Mouse (Mus musculus): ENCODE data around the gene Gng3. TPM values are rescaled to one million over a fixed set of nuclear protein-coding genes. Genes with fewer than 3 reads are reported as not detected.
"Not testable (repeated sequence)": the region's sequence is repeated elsewhere in the genome, so short reads cannot be mapped to it uniquely, and the experiment has no call there.

Gng3 gene
- polyA plus RNA-seq, 2 experiments = 2.2 to 4.2 TPM

DNA sequence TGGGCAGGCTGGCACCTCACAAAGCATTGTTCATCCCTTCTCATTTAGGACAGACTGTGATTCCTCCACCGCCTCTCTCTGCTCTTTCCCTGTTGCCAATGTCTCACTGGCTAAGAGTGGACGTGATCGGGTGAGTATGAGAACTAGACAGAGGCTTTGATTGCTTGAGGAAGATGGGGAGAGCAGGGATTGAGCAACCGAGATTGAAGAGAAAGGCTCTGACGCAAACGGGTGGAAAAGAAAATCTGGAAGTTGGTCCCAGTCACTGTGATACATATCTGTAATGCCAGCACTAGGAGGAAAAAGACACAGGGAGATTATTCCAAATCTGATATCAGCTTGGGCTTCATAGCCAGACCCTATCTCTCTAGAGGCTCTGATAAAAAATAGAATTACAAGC is 4.0 kb upstream of the Gng3 start:
- ATAC-seq (ENCODE audit: low FRiP score, low read depth) (no peak), DNase-seq (ENCODE audit: low spot score) (no peak)
- H3K27me3 ChIP-seq (ENCODE audit: control insufficient read depth, insufficient read depth, low read length) = no peaks in the 10 kb centered on the region
- WGBS = 84% methylated on average over 6 of the region's 6 CpGs
- no peak for TF ChIP-seq POLR2A (IDR thresholded peaks at IDR 0.05; ENCODE audit: borderline replicate concordance, extremely low read depth, insufficient read depth, insufficient read length)
- H3K36me3 ChIP-seq (ENCODE audit: control insufficient read depth, insufficient read depth, low read length) = peaks cover 34% of the 10 kb centered on the region
- H3K4me1 ChIP-seq (ENCODE audit: control insufficient read depth, insufficient read depth, low read length) = peaks cover 25% of the 10 kb centered on the region
- H3K9ac ChIP-seq (ENCODE audit: low read depth, low read length, severe bottlenecking) = no peak overlapping the region
- H3K9me3 ChIP-seq (ENCODE audit: control insufficient read depth, low read length) = no peaks in the 10 kb centered on the region
- no peak overlapping the region for H3K27ac ChIP-seq (replicated peaks; ENCODE audit: low read depth, low read length)
- no peak overlapping the region for H3K4me3 ChIP-seq (replicated peaks; ENCODE audit: low read length)
- H3K4me2 ChIP-seq (replicated peaks; ENCODE audit: low read depth, low read length, severe bottlenecking) = no peak overlapping the region

DNA sequence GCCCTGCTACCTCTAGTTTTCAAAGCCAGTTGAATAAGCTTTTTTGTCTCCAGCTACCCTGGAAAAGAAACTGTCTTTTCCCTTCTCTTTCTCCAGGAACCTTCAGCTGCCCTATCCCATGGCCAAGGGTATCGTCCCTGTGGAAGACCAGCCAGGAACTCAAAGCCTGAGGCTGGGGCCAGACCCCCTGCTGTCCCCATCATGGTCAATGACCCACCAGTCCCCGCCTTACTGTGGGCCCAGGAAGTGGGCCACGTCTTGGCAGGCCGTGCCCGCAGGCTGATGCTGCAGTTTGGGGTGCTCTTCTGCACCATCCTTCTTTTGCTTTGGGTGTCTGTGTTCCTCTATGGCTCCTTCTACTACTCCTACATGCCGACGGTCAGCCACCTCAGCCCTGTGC is 2.0 kb upstream of the Gng3 start:
- no peak overlapping the region for H3K4me3 ChIP-seq (replicated peaks; ENCODE audit: low read length)
- H3K27ac ChIP-seq (replicated peaks; ENCODE audit: low read depth, low read length) = no peak overlapping the region
- no peak overlapping the region for H3K9ac ChIP-seq (ENCODE audit: low read depth, low read length, severe bottlenecking)
- H3K27me3 ChIP-seq (ENCODE audit: control insufficient read depth, insufficient read depth, low read length) = no peaks in the 10 kb centered on the region
- WGBS = 89% methylated on average over 7 of the region's 7 CpGs
- H3K4me1 ChIP-seq (ENCODE audit: control insufficient read depth, insufficient read depth, low read length) = peaks cover 25% of the 10 kb centered on the region
- DNase-seq (ENCODE audit: low spot score) (no peak), ATAC-seq (ENCODE audit: low FRiP score, low read depth) (no peak)
- H3K4me2 ChIP-seq (replicated peaks; ENCODE audit: low read depth, low read length, severe bottlenecking) = peak overlapping the region; percentile 56; the same call in 1 of the 2 replicates
- H3K36me3 ChIP-seq (ENCODE audit: control insufficient read depth, insufficient read depth, low read length) = peaks cover 14% of the 10 kb centered on the region
- H3K9me3 ChIP-seq (ENCODE audit: control insufficient read depth, low read length) = no peaks in the 10 kb centered on the region
- TF ChIP-seq POLR2A (IDR thresholded peaks at IDR 0.05; ENCODE audit: borderline replicate concordance, extremely low read depth, insufficient read depth, insufficient read length) = no peak

DNA sequence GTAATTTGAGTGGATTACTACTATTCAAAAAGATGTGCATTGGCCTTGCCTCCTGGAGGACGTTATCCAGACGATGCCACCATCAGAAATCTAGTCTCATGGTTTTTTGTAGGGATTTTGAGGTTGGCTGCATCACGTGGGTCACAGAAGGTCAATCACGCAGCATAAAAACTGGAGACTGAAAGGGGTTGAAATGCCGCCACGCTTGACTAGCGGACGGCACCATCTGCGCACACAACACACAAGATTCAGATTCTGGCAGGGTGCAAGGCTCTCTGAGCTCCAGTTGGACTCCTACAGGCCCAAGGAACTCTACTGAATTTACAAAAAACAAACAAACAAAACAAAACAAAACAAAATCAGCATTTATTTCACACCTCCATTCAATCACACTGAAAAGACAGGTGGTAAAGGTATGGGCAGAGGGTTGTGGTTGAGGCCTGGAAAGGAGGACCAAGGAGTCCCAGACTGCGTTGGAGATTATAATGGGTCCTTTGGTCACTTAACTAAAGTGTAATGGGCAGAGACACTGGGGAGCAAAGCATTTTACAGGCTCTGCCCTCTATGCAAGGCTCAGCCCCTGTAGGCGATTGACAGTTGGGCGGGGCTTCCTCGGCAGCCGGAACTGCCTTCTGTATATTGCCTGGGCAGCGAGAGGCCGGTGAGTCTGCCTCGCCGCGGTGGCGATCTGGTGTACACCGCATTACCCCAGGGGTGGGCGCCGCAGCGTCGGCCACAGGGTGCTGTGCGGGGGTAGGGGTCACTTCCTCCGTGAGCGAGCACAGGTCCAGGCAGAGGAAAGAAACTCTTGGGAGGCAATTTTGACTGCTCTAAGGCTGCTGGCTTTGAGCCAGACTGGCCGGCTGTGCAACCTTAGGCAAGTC is 1.2 kb upstream of the Gng3 start:
- no peak for TF ChIP-seq POLR2A (IDR thresholded peaks at IDR 0.05; ENCODE audit: borderline replicate concordance, extremely low read depth, insufficient read depth, insufficient read length)
- ATAC-seq (ENCODE audit: low FRiP score, low read depth) = no peak

DNA sequence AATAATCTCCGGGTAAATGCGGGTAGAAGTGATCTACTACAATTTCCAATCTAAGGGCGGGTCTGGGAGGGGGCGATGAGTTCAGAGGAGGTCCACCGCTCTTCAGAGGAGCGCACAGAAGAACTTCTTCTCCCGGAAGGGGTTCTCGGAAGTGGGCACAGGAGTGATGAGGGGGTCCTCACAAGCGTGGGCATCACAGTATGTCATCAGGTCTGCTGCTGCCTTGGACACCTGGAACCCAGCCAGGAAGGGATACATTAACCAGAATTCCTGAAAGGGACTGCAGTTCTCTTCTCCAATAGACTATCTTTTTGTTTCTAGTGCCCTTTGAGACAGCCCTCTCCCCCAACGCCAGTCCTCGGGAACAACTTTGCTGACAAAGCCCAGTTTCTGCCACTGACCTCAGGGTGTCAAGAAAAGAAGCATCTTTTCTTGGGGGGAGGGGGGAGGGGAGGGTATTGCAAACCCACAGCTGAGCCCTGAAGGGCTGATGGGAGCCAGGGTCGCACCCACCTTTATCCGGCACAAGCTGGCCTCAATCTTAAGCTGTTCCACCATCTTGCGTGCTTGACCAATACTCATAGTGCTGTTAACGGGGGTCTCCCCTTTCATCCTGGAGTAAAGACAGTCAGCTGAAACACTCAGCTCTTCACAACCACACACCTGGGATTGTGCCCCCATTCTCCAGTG is 808 bp downstream of the Gng3 start:
- DNase-seq (ENCODE audit: low spot score) (no peak), ATAC-seq (ENCODE audit: low FRiP score, low read depth) (peak; percentile 27; the same call in 1 of the 2 replicates)
- peak overlapping the region; percentile 51 for H3K4me3 ChIP-seq (replicated peaks; ENCODE audit: low read length)
- peak overlapping the region; percentile 97 for H3K27ac ChIP-seq (replicated peaks; ENCODE audit: low read depth, low read length)
- peak overlapping the region; percentile 76 for H3K4me2 ChIP-seq (replicated peaks; ENCODE audit: low read depth, low read length, severe bottlenecking)
- H3K9ac ChIP-seq (ENCODE audit: low read depth, low read length, severe bottlenecking) = peak overlapping the region; percentile 77
- WGBS = 21% methylated on average over 15 of the region's 15 CpGs
- H3K9me3 ChIP-seq (ENCODE audit: control insufficient read depth, low read length) = no peaks in the 10 kb centered on the region
- no peaks in the 10 kb centered on the region for H3K27me3 ChIP-seq (ENCODE audit: control insufficient read depth, insufficient read depth, low read length)
- H3K36me3 ChIP-seq (ENCODE audit: control insufficient read depth, insufficient read depth, low read length) = peaks cover 35% of the 10 kb centered on the region
- no peak for TF ChIP-seq POLR2A (IDR thresholded peaks at IDR 0.05; ENCODE audit: borderline replicate concordance, extremely low read depth, insufficient read depth, insufficient read length)
- H3K4me1 ChIP-seq (ENCODE audit: control insufficient read depth, insufficient read depth, low read length) = peaks cover 25% of the 10 kb centered on the region

More for the DNA sequence above, 1.2 kb upstream of the Gng3 start:
- peaks cover 25% of the 10 kb centered on the region for H3K4me1 ChIP-seq (ENCODE audit: control insufficient read depth, insufficient read depth, low read length)
- H3K36me3 ChIP-seq (ENCODE audit: control insufficient read depth, insufficient read depth, low read length) = peaks cover 19% of the 10 kb centered on the region
- H3K4me2 ChIP-seq (replicated peaks; ENCODE audit: low read depth, low read length, severe bottlenecking) = peak overlapping the region; percentile 56
- H3K4me3 ChIP-seq (replicated peaks; ENCODE audit: low read length) = peak overlapping the region; percentile 39
- no peak overlapping the region for H3K27ac ChIP-seq (replicated peaks; ENCODE audit: low read depth, low read length)
- H3K9ac ChIP-seq (ENCODE audit: low read depth, low read length, severe bottlenecking) = peak overlapping the region; percentile 59
- WGBS = 23% methylated on average over 29 of the region's 29 CpGs
- H3K27me3 ChIP-seq (ENCODE audit: control insufficient read depth, insufficient read depth, low read length) = no peaks in the 10 kb centered on the region
- H3K9me3 ChIP-seq (ENCODE audit: control insufficient read depth, low read length) = no peaks in the 10 kb centered on the region
- DNase-seq (ENCODE audit: low spot score) = no peak

DNA sequence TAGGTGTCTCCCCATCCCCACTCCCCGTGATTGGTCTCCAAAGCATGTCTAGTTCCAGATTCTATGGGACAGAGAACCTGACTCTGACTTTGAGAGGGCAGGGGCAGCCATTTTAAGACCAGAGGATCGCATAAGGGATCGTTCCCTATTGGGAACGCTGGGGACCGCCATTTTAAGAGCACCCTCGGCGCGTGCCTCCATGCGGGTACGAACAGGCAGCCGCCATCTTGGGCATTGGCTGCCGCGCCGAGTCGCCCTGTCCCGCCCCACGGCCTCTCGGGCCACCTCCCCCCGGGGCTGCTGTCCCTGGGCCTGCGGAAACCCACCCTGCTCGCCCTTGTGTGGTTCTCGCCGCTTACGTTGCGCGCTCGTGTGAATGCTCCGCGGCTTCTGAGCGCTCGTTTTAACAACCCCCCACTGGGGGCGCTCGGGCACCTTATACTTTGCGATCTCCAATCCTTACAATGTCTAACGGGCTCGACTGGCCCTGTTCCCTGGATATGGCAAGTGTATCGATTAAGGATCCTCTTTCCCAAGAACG is 1.7 kb downstream of the Gng3 start, which contains the start of gene Bscl2:
Gene Bscl2 (plus strand): TSS at position 217 of the 541 bp plus-strand sequence.
- WGBS = under 1% methylated on average over 31 of the region's 38 CpGs
- Histone ChIP-seq H3K9ac (ENCODE audit: low read depth, low read length, severe bottlenecking) (peak within 1 kb of the TSS; percentile 77), H3K36me3 (ENCODE audit: control insufficient read depth, insufficient read depth, low read length) (peaks cover 35% of the 10 kb centered on the region), H3K4me2 (replicated peaks; ENCODE audit: low read depth, low read length, severe bottlenecking) (peak within 1 kb of the TSS; percentile 76), H3K4me1 (ENCODE audit: control insufficient read depth, insufficient read depth, low read length) (peaks cover 25% of the 10 kb centered on the region), H3K27me3 (ENCODE audit: control insufficient read depth, insufficient read depth, low read length) (no peaks in the 10 kb centered on the region), H3K9me3 (ENCODE audit: control insufficient read depth, low read length) (no peaks in the 10 kb centered on the region), H3K27ac (replicated peaks; ENCODE audit: low read depth, low read length) (peak within 1 kb of the TSS; percentile 97), H3K4me3 (replicated peaks; ENCODE audit: low read length) (peak within 1 kb of the TSS; percentile 51)
- DNase-seq (ENCODE audit: low spot score) (peak; percentile 85), ATAC-seq (ENCODE audit: low FRiP score, low read depth) (peak; percentile 87)
- 0 out of 2 replicates have a peak, but pooled peaks have one; percentile 49 for TF ChIP-seq POLR2A (IDR thresholded peaks at IDR 0.05; ENCODE audit: borderline replicate concordance, extremely low read depth, insufficient read depth, insufficient read length)

DNA sequence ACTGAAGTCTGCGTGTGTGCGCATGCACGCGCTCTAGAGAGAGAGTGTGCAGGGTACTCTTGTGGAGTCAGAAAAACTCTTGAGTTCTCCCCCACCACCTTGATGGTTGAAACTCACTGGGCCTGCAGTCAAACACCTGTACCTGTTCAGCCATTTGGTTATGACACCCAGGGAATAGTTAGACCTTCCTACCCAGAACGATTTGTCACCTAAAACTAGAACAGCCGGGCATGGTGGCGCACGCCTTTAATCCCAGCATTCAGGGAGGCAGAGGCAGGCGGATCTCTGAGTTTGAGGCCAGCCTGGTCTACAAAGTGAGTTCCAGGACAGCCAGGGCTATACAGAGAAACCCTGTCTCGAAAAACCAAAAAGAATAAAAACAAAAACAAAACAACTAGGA is 2.7 kb downstream of the Gng3 start:
- DNase-seq (ENCODE audit: low spot score); H3K9ac ChIP-seq (ENCODE audit: low read depth, low read length, severe bottlenecking); ATAC-seq (ENCODE audit: low FRiP score, low read depth); H3K4me3 ChIP-seq (replicated peaks; ENCODE audit: low read length); H3K27ac ChIP-seq (replicated peaks; ENCODE audit: low read depth, low read length); H3K27me3 ChIP-seq (ENCODE audit: control insufficient read depth, insufficient read depth, low read length); H3K9me3 ChIP-seq (ENCODE audit: control insufficient read depth, low read length); H3K4me2 ChIP-seq (replicated peaks; ENCODE audit: low read depth, low read length, severe bottlenecking): not testable (repeated sequence)
- H3K4me1 ChIP-seq (ENCODE audit: control insufficient read depth, insufficient read depth, low read length) = peaks cover 25% of the 10 kb centered on the region
- WGBS = 98% methylated on average over 10 of the region's 10 CpGs
- H3K36me3 ChIP-seq (ENCODE audit: control insufficient read depth, insufficient read depth, low read length) = peaks cover 44% of the 10 kb centered on the region

All from limb, embryonic 14.5 days (tissue).